Mouse (Mus musculus) thymus, postnatal 0 days (tissue): Measurements from ENCODE around the gene Dnajc25. TPM values are rescaled to one million over a fixed set of nuclear protein-coding genes. Genes with fewer than 3 reads are reported as not detected.

ENCODE experiments used
- DNase-seq: peaks from one replicate; pipeline ENCODE4 v3.0.0-alpha.2; 2015; ENCODE audit warnings: low spot score
- polyA plus RNA-seq: library from polyadenylated mRNA; unstranded; fragments of >200 nt; fragmentation: Nextera tagmentation; extraction: Ambion mirVana; gene quantifications from 2 replicates; pipeline ENCODE4 v1.2.1, GENCODE M21; 2015

Gene Dnajc25
- polyA plus RNA-seq, 1 experiment from 2014 or later, result 6.9 TPM

- no peak for DNase-seq
Observed at GRCm38 (mm10) chr4:59069276-59069675, 74.4 kb downstream of the Dnajc25 start.

Other genes starting within 250 kb of the Dnajc25 start
- 0.04 TPM in 1 of 2 replicates, not detected in the other for gene Olfr267, start 207.3 kb upstream of the Dnajc25 start, polyA plus RNA-seq
- 28.0 and 28.1 TPM in 2 replicates for gene Ecpas, start 82.3 kb upstream of the Dnajc25 start, polyA plus RNA-seq
- gene Zkscan16, start 51.4 kb upstream of the Dnajc25 start, polyA plus RNA-seq, result 0.07 TPM in 1 of 2 replicates, not detected in the other
- gene Ptgr1, start 7.9 kb upstream of the Dnajc25 start, polyA plus RNA-seq, result 14.4 and 14.6 TPM in 2 replicates
- gene Gm20503, start 8.1 kb downstream of the Dnajc25 start, polyA plus RNA-seq, result 8.4 and 12.0 TPM in 2 replicates
- 124 and 128 TPM in 2 replicates for gene Gng10, start 40.0 kb downstream of the Dnajc25 start, polyA plus RNA-seq
- gene AI481877, start 143.9 kb downstream of the Dnajc25 start, polyA plus RNA-seq, result 0.12 TPM in 1 of 2 replicates, not detected in the other
- gene Ugcg, start 194.2 kb downstream of the Dnajc25 start, polyA plus RNA-seq, result 21.8 and 29.2 TPM in 2 replicates